Mouse (Mus musculus): ENCODE data around the gene Fam126a.

The Fam126a gene

DNA sequence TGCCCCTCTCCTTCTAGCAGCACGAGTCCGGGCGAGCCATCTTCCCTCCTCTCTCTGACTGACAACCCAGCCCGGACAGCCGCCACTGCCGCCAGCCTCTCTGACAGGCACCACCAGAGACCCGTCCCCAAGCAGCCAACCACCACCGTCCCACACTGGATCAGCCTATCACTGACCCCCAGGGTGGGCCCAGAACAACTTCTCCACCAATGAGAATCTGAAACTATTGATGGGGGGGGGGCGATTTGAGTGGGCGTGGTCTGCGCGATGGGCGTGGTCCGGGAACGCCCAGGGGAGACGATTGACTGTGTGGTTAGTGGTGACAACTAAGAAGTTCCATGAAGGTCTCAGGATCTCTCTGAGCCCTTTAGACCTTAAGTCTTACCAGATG is at the start of gene Fam126a:
Fam126a (minus strand) TSS at position 112 of the 391 bp plus-strand sequence.
- DNase-seq, result peak; percentile 78

DNA sequence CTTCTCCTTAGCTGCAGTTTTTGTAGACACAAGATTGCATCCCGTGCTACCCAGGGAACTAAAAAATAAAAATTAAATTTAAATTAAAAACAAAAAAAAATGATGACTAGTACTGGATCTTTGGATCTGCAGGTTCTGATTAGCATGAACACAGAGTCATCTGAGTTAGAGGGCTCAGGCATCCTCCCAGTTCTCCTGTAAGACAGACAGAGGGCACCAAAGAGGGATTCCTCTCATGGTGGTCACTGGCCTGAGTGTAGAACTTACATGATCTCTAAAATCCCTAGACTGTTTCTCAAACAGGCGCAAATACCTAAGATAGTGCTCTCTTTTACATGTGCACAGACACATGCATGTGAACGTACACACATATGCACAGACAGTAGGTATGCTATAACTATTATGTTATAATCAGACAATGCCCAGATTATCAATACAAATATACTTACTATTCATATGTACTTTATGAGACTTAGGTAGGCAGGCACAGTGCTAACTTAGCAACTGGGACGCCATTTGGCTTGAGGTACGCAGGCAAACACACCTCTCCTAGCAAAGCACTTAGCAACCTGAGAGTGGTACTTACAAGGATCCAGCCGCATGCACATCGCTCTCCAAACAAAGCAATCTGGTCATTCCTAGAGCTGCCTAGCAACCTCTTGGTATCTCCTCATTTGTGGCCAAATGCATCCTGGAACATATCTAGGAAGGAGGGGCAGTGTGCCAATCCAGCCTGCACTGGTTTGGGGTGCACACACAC is 48.1 kb upstream of the Fam126a start:
- no peak for DNase-seq

DNA sequence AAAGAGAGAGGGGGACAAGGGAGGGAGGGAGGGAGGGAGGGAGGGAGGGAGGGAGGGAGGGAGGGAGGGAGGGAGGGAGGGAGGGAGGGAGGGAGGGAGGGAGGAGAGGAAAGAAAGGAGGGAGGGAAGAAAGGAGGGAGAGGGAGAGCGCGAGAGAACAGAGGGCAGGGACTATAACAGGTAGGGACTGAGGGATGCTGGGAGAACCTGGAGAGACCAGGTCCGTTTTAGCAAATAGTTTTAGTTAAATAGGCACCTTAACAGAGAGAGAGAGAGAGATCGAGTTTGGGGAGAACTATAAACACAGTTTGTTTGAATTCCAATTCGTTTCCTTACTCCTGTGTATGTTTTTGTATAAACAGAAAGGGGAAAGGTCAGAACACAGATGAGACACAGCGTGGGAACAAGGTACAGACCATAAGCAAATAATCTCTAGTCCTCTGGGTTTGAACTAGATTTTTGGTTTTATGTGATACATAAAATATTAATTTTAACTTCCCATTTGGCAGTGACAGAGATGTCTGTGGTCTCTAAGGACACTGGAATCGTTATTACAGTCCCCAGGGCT is 47.3 kb upstream of the Fam126a start:
- DNase-seq, result no peak

DNA sequence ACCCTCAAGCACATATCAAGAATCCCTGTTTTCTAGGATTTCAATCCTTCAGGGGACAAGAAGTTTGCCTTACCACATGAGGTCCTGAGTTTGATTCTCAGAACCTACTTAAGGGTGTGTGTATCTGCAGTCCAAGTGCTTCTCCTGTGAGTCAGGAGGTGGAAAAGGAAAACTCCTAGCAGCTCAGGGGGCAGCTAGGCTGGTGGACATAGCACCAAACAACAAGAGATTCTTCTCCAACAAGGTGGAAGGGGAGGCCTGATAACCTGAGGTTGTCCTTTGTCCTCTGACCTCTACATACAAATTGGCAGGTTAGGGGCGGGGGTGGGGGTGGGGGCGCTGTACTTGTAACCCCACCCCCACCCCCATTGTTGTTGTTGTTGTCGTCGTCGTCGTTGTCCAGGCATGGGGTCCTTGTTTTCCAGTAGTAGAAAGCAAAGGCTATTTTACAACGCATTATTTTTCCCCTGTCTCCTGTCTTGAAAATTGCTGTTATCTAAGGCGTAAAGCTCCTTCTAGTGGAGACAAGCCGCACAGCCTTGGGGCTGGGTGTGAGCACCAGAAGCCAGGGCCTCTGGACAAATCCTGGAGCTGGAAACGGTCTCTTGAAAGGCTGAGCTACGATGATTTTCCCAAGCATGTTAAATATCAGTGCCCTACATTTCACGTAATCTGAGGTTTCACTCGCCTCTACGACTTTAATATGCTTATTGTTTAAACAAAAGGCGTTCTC is 46.7 kb upstream of the Fam126a start:
- DNase-seq, result peak; percentile 77

DNA sequence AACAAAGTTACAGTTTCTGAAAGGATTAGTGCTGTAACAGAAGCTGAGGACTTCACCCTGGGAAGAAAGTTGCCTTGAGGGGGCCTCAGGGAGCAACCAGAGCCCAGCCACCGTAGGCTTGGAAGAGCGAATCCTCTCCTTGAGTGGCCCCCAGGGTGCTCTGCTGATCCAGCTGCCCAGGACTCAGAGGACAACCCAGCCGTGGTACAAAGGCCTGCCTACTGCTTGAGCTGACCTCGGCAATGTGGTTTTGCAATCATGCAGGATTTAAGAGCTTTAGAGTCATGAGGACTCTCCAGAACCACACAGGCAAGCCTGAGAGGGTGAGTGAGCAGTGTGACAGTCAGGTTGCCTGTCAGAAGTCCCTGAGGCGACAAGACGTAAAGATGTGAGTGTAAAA is 41.5 kb upstream of the Fam126a start:
- no peak for DNase-seq

DNA sequence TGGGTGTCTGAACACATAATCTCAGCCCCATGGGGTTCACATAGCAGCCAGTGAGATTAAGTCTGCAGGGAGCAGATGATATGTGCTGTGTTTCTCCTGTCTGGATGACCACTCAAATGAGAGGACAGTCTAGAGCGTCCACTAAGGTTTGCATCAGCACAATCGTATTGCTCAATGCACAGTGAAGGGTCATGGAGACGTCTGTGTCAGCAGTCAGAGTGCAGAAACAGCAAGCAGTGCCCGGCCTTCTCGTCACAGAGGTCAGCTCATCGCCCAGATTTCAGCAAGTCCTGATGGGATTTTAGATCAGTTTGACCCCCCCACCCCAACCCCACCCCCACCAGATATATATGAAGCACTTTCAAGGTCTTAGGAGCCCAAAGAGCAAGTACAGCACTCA is 38.5 kb upstream of the Fam126a start:
- DNase-seq, result no peak

DNA sequence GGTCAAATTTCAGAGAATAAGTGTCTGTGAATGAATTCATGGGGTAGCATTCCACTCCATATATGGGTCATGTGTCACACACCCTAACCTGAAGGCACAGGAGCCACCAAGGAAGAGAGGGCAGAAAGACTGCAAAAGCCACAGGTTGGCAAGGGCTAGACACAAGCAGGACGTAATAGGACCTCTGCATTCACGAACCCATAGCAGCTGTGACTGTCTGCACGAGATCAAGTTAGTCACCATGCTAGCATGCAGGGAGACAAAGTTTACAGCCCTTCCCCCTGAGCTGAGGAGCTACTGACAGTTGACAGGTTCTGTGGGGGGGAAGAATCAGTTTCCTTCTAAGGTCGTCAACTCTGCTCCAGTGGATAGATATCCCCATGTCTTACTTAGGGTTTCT is 33.1 kb upstream of the Fam126a start:
- no peak for DNase-seq

DNA sequence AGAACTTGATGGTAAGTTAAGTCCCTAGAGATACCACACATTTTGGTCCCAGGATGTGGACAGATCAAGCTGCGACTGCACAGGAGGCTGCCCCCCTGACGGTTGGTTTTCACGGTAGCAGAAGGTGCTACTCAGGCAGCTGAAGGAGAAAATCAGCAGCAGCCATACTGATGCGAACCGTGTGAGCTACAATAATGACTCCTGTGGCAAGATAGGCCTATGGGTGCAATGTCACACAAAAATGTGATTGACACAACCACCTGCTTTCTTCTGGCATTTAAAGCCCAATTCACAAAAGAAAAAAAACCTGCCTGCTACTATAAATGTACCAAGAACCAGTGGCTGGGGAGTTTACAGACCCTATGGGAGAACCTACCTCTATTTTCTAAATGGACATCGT is 32.5 kb upstream of the Fam126a start:
- no peak for DNase-seq

DNA sequence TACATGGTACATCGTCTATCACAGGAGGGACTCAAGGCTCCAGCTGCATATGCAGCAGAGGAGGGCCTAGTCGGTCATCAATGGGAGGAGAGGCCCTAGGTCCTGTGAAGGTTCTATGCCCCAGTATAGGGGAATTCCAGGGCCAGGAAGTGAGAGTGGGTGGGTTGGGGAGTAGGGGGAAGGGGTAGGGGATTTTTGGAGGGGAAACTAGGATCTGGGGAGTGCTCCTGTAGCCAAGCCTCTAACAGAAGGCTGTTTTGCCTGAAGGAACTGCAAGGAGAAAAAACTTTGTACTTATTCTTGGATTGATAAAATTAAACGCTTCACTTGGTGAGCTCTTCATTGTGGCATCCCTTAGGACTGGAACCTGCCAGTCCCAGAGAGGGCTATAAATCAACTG is 30.5 kb upstream of the Fam126a start:
- no peak for DNase-seq

DNA sequence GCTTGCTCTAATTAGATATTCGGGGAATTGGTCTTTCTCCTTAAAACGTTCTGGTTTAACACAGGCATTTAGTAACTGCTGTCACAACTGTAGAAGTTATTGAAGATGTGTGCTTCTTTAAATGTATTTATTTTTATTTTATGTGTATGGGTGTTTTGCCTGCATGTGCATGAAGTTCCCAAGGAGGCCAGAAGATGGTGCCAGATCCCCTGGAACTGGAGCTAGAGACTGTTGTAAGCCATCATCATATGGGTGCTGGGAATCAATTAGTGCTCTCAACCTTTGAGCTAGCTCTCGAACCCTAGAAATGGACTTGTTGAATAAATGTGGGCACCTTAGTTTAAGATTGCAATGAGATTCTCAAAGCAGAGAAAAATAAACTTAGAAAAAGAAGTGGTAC is 27.1 kb upstream of the Fam126a start:
- no peak for DNase-seq

DNA sequence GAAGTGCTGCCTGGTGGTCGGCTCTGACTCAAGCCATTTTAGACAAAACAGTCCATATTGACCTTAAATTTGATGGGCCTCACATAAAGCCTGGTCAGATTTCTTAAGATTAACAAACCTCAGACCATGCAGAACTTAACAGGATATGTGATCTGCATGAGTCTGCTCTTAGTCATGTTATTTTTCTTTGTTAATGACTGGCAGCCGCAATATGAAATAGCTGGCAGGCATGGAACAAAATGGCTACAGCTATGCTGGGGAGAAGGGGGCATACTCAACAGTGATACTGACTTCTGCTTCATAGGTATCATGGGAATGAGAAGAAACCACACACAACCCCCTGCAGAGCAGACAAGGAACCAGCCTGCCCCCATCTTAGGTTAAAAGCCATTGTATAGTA is 26.4 kb upstream of the Fam126a start:
- no peak for DNase-seq

DNA sequence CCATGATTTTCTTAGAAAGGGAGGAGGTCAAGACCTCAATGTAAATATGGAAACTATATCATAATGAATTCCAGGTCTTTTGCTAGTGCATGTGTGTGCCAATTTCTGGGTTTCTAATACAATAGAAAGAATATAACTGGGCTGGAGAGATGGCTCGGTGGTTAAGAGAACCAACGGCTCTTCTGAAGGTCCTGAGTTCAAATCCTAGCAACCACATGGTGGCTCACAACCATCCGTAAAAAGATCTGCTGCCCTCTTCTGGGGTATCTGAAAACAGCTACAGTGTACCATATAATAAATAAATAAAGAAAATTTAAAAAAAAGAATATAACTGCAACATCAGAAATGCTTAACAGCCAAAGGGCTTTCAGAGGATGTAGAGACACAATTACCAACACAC is 23.9 kb upstream of the Fam126a start:
- no peak for DNase-seq

DNA sequence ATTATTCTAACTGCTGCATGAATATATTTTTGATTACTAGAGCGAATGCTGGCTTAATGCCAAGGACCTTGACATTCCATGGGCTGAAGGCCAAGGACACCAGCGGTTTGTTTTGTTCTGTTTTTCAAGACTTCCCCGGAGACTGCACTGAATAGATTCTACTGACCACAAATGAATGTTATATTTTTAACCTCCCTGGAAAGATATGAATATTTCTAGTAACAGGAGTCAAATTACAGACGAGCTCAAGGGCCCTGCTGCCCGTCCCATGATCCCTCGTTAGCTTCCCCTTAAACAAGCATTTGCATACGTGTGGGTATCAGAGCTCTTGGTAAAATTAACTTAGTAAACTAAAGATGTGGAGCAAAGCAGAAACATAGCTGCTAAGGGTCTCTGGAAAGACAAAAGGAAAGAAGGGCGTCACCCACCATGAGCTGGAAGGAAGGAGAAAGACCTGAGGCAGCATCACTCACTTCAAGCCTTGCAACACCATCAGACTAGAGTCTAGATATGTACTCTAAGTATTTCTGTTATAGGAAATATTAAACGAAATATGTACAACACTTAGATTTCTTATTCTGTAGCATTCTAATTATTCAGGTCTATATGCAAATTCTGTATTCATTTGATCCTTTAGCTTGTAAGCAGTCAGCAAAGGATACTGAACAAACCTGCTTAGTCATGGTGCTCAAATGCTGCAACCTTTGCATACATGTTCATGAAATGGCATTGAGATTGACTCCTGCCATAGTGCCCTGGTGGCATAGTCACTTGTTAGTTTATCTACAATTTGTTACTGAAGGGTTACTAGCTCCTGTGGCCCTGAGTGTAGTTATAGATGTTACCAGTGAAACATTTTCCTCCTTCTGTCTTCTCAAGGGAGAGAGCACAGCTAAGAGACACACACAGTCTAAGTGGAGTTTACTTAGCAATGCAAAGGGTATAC is 23.0 kb upstream of the Fam126a start:
- no peak for DNase-seq

DNA sequence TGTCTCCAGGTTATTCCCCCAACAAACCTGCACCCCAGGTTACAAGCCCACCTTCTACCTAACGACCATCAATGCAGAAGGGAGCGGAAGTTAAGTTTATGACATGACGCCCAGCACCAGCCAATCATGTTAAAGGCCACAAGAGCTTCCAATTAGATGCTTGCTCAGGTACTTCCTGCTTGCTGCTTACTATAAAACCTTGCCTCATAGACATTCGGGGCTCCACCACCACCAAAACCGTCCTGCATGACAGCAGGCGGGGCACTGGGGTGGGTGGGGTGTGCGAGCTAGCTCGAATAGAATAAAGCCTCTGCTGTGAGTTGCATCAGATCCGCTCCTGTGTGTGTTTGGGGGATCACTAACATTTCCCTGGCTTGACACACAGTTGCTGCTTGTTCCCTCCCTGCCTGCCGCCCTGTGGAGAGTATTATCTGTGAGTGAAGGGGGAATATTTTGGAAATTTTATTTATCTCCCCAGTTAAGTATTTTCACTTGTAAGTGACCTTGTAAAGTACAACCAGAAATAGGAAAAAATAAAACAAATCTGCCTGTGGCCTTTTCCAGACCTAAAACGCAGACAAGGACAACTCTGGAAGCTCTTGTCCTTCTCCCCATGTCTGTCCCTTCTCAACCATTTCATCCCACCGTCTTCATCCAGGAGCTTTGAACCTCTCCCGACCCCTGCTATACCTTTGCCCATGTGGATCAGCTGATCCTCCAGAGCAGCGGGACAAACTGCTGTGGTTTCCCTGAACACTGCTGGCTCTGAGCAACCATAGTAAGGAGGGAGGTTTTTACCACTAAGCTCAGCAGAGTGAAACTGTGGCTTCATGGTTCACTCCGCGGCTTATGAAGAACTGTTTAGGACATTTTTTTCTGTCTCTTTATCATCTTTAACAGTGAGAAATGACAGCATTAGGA is 21.5 kb upstream of the Fam126a start:
- DNase-seq, result no peak

DNA sequence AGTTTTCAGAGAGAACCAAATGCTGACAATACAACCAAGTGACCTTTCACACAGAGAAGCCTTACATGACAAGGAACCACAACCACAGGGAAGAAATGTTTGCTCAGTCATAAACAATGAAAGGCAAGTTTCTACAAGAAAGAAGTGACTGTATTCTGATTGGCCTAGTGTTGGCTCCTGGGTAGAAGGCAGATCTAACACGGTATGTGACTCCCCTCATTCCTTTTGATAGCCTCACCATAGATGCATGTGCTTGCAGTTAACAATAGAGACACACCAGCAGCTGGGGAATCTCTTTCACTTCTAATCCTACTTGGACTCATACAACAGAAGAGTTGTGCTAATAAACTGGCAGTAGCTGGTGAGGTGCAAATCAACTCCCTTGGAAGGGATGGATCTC is 17.3 kb upstream of the Fam126a start:
- no peak for DNase-seq

DNA sequence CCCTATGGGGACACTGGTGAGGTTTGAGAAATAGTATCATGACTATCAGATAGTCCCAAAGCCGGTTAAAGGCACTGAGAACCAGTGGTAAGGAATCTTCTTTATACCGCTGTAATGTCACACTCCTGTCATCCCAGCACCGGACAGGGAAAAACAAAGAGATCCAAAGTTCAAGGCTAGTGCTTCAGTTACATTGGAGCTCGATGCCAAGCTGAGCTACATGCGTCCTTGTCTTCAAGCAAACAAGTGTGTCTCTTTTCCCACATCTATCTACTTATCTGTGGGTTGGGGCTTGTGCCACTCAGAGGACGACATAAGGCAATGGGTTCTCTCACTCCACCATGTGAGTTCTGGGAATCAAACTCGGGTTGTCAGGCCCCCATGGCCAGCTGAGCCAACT is 16.5 kb upstream of the Fam126a start:
- DNase-seq, result no peak

DNA sequence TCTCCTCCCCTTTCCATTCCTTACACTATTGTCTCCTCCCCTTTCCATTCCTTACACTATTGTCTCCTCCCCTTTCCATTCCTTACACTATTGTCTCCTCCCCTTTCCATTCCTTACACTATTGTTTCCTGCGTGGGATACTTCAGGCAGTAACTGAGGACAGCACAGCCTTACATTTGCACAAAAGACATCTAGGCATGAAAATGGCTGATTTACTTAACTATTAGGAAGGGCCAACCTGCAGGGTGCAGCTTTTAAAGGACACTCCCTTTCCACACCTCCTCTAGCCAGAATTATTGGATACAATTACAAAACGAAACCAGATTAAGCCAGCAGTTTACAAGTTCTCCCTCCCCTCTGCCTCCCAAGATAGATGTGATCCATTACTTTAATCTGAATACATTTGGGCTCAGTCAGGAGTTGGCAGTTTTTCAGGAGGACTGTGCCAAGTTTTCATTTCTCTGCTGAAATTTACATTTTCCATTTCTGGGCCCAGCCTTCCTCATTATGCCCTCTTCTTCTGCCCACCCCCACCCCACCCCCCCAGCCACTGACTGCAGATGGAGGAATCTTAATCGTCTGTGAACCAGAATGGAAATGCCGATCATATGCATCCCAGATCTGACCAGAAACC is 15.6 kb upstream of the Fam126a start:
- no peak for DNase-seq

DNA sequence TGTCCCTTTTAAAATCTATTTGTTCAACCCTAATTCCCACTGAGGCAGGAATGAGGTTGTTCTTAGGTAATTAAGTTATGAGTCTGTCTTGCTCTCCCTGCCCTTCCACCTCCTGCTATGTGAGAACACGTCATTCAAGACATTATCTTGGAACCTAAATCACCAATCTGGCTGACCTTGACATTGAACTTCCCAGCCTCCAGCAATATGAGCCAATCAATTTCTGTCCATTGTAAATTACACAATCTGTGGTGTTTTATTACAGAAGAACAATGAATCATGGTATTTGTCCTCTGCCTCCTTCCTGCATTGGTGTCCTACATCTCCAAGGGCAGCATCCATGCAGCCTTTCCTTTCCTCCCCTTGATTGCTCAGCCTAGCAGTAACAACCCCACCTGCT is 13.9 kb upstream of the Fam126a start:
- no peak for DNase-seq

DNA sequence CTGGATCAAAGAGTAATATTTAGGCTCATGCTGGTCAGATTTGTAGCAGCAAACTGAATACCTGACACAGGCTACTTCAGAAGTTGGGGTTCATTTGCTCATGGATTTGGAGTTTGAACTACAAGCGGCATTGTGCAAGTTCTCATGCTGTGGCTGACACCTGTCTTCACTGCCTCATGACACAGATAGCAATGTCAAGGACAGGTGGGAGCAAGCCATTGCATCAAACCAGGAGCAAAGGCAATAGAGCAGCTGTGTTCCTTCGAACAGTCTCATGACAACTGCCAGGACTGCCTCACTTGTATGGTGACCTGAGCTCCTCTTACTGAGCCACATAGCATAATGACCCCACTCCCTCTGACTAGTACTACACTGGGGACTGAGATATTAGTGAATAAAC is 12.9 kb upstream of the Fam126a start:
- DNase-seq, result no peak

DNA sequence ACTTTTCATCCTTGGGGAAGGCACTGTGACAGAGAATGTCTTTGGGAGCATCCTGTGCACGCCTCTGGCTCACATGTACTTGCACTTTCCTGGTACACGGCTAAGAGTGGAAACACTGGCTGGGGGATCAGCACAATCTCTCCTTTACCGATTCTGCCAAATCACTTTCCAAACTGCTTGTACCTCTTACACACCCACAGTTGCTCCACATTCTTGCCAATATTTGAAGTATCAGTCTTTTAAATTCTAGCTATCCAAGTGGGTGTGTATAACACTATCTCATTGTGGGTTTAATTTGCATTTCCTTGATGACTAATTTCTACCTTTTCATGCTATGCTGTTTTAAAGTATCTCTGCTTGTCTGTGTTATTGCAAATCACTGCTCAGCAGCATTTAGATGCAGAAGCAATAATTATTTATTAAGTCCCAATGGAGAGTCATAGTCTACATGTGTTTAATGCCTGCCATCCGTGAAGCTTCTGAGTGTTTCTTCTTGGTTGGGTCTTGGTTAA is 10.9 kb upstream of the Fam126a start:
- DNase-seq, result no peak

DNA sequence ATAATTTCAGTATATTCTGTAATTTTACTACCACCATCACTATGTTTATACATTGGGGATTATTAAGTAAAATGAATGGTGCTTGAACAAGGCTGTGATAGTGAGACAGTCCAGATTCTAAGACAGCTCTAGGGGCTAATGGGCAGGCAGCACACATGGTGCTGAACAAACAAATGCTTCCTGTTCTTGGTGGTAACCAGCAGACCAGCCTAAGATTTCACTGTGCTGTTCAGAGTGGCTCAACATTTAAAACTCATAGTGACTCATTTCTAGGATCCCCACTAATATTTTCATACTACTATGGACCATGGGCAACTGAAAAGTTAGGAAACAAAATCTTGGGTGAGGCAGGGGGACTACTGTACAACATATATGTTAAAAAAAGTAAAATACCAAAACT is 10.1 kb upstream of the Fam126a start:
- no peak for DNase-seq
